Mouse (Mus musculus) kidney, embryonic 16.5 days (tissue): Measurements from ENCODE around the gene Cachd1. TPM values are rescaled to one million over a fixed set of nuclear protein-coding genes. Genes with fewer than 3 reads are reported as not detected.

Experiments
- ATAC-seq: fragments of 200-750 bp; cut with Nextera tagmentation; 2 replicates; pipeline ENCODE4 v1.8.0; 2017; ENCODE audit warnings: moderate TSS enrichment; ENCODE audit not compliant: low FRiP score, low TSS enrichment
- H3K27ac ChIP-seq: fragments of 300-500 bp; sonication (generic); 2 replicates; pipeline ENCODE4 v1.5.1; 2014; ENCODE audit warnings: low read length
- H3K27me3 ChIP-seq: fragments of 300-500 bp; sonication (generic); 2 replicates; pipeline ENCODE4 v1.6.1; 2014; ENCODE audit warnings: low read length, control low read depth, mixed read lengths; ENCODE audit not compliant: insufficient read depth
- H3K36me3 ChIP-seq: fragments of 300-500 bp; sonication (generic); 2 replicates; pipeline ENCODE4 v1.6.1; 2014; ENCODE audit warnings: low read length, control low read depth, mixed read lengths; ENCODE audit not compliant: insufficient read depth
- H3K4me1 ChIP-seq: fragments of 300-500 bp; sonication (generic); 2 replicates; pipeline ENCODE4 v1.6.1; 2014; ENCODE audit warnings: low read length, control low read depth, mixed read lengths; ENCODE audit not compliant: insufficient read depth
- H3K4me2 ChIP-seq: fragments of 300-500 bp; sonication (generic); replicated peaks from 2 replicates; pipeline ENCODE4 v1.6.1; 2014; ENCODE audit warnings: low read depth, low read length
- H3K4me3 ChIP-seq: fragments of 300-500 bp; sonication (generic); 2 replicates; pipeline ENCODE4 v1.5.1; 2014; ENCODE audit warnings: mild to moderate bottlenecking, low read length
- H3K9ac ChIP-seq: fragments of 300-500 bp; sonication (generic); replicated peaks from 2 replicates; pipeline ENCODE4 v1.6.1; 2014; ENCODE audit warnings: low read length
- H3K9me3 ChIP-seq: fragments of 300-500 bp; sonication (generic); 2 replicates; pipeline ENCODE4 v1.6.1; 2016; ENCODE audit warnings: low read length, control low read depth
- WGBS: fragments of 180-500 bp; shearing (Covaris S2); extraction: QIAGEN DNeasy Blood & Tissue Kit; methylation state at CpG from one replicate; pipeline ENCODE4 v1.1.7; 2014; 5-methylcytosine and 5-hydroxymethylcytosine counted together
- polyA plus RNA-seq: library from polyadenylated mRNA; unstranded; fragments of >200 nt; fragmentation: Nextera tagmentation; extraction: Ambion mirVana; gene quantifications from 2 replicates; pipeline ENCODE4 v1.2.1, GENCODE M21; 2015

The Cachd1 gene
- polyA plus RNA-seq, 1 experiment from 2014 or later = 17.9 TPM

DNA sequence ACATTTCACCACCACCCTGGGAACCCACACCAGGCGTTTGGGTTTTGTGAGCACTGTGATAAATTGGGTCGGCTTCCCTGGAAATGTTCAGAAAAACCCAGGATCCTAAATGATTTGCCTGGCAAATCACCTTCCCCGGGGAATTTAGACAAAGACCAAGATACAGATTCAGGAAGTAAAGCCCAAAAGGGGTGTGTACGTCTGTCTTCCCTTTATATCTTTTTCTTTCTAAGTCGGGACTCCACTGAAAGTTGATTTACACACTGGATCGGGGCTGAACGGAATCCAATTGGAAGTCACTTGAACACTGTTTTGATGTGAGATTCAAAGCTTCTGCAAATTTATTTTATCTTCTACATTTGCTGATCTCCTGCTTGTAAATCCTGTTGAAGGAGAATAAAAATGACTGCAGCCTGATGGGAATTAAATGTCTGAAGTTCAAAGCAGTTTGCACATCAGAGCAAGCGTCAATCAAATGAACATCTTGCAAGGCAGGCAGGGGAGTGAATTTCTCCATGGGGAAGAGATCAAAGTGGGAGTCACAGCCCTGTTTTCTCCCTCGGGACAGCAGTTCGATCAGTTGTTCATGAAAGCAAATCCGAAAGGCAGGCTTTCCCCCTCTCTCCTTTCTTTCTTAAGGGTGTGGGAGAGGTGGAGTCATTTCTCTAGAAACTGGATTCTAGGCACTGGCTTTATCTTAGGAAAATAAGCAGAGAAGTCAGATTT, 134.3 kb downstream of the Cachd1 start:
- H3K9me3 ChIP-seq = no peaks in the 10 kb centered on the region
- ATAC-seq = no peak
- no peak overlapping the region for H3K9ac ChIP-seq
- H3K4me2 ChIP-seq = 0 out of 2 replicates have a peak overlapping the region, but pooled peaks have one; percentile 17
- peaks cover 31% of the 10 kb centered on the region for H3K4me1 ChIP-seq
- H3K27ac ChIP-seq = 0 out of 2 replicates have a peak overlapping the region, but pooled peaks have one; percentile 2
- no peaks in the 10 kb centered on the region for H3K36me3 ChIP-seq
- H3K4me3 ChIP-seq = no peak overlapping the region
- H3K27me3 ChIP-seq = no peaks in the 10 kb centered on the region
- 11% methylated on average over 11 of the region's 11 CpGs for WGBS

DNA sequence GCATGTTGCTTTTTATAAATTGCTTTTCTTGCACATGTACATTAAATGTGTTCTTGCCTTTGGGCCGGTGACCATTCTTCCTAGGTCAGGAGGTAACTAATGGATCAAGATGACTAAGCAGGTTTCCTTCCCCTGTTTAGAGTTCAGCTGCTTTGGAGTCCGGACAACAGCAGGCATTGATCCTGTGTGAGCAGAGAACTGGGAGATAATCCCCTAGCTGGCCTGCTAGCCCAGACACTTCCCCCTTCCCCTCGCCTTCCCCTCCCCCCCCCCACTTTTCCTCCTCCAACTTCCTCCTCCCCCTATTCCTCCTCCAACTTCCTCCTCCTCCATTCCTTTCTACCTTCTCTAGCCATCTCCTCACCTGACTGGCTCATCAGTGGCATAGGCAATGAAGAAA, 135.2 kb downstream of the Cachd1 start:
- Histone ChIP-seq H3K4me3 (no peak overlapping the region), H3K27me3 (no peaks in the 10 kb centered on the region), H3K4me1 (peaks cover 31% of the 10 kb centered on the region), H3K9ac (no peak overlapping the region), H3K4me2 (no peak overlapping the region), H3K36me3 (no peaks in the 10 kb centered on the region), H3K27ac (no peak overlapping the region), H3K9me3 (no peaks in the 10 kb centered on the region)
- WGBS = 22% methylated on average over 2 of the region's 3 CpGs
- no peak for ATAC-seq

DNA sequence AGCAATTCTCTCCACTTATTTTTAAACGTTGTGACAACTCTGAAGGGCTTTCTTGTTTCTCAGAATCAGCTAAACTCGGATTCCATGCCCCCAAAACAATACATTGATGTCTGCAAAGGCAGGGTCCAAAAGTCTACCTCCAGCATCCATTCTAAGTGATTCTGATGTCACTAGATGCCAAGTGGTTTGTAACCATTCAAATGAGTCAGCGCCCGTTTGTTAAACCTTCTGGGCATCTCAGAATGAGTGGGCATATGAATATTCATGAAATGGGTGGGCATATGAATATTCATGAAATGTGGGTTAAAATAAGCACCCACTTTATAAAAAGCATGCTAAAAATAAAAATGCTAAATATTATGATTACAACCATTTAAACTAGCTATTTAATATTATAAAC, 137.2 kb downstream of the Cachd1 start:
- Histone ChIP-seq H3K27me3 (no peaks in the 10 kb centered on the region), H3K27ac (no peak overlapping the region), H3K36me3 (peaks cover 6% of the 10 kb centered on the region), H3K4me3 (no peak overlapping the region), H3K4me1 (peaks cover 31% of the 10 kb centered on the region), H3K9ac (no peak overlapping the region), H3K9me3 (no peaks in the 10 kb centered on the region), H3K4me2 (no peak overlapping the region)
- WGBS = 81% methylated on average over 4 of the region's 4 CpGs
- ATAC-seq = no peak

DNA sequence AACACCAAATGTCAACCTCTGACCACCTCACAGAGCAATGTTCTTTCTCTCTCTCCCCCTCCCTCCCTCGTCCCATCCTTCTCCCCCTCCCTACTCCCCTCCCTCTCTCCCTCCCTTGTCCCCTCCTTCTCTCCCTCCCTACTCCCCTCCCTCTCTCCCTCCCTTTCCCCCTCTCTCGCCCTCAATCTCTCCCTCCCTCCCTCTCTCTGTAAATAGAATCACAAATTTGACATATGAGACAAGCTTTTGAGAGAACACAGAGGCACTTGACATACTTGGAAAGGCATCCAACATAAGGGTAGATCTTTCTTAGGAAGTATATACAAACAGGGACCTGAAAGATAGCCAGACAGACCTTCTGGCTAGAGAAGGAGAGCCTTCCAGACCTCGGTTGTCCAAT, 138.1 kb downstream of the Cachd1 start:
- 10% methylated on average over 2 of the region's 3 CpGs for WGBS
- Histone ChIP-seq H3K4me3 (no peak overlapping the region), H3K4me2 (no peak overlapping the region), H3K27ac (no peak overlapping the region), H3K36me3 (peaks cover 10% of the 10 kb centered on the region), H3K9ac (no peak overlapping the region), H3K9me3 (no peaks in the 10 kb centered on the region), H3K4me1 (peaks cover 31% of the 10 kb centered on the region), H3K27me3 (no peaks in the 10 kb centered on the region)
- no peak for ATAC-seq

DNA sequence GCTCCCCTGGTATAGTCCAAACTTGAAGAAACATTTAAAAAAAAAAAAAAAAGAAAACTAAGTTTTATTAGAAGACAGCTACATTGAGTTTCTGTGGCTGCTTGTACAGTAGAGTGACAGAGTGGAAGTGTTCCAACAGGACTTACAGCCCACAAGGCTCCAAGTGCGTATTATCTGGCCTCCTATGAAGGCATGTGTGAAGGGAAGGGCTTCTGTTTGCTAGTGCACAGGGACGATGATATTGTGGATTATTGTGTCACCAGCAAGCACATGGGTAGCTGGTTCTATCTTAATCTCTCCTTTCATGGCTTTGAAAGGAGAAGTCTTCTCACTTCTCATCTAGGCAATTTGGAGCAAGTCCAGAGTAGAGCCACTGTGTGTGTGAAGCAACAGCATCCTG, 138.6 kb downstream of the Cachd1 start:
- H3K4me1 ChIP-seq = peaks cover 28% of the 10 kb centered on the region
- no peak for ATAC-seq
- H3K27me3 ChIP-seq = no peaks in the 10 kb centered on the region
- H3K9me3 ChIP-seq = no peaks in the 10 kb centered on the region
- 70% methylated on average over 2 of the region's 2 CpGs for WGBS
- H3K4me3 ChIP-seq = no peak overlapping the region
- H3K9ac ChIP-seq = no peak overlapping the region
- no peak overlapping the region for H3K4me2 ChIP-seq
- no peak overlapping the region for H3K27ac ChIP-seq
- peaks cover 14% of the 10 kb centered on the region for H3K36me3 ChIP-seq

DNA sequence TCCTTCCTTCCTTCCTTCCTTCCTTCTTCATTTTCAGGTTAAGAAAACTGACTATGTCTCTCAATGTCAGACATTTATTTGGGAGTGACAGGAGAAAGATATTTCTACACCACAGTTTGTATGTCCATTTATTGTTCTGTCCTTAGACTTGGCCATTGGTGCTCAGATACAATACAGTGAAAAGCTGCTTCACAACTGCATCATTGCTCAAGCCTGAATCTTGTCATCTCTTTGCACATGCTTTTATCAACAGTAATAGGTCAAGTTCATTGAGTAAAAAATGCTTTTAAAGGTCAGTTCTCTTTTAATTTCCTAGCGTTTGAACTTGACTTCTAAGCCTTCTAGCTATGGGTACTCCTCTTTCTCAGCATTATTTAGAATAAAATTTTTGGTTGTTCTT, 141.0 kb downstream of the Cachd1 start:
- WGBS = 77% methylated on average over 1 of the region's 1 CpGs
- Histone ChIP-seq H3K4me1 (peaks cover 10% of the 10 kb centered on the region), H3K4me3 (no peak overlapping the region), H3K27me3 (no peaks in the 10 kb centered on the region), H3K4me2 (no peak overlapping the region), H3K9ac (no peak overlapping the region), H3K27ac (no peak overlapping the region), H3K9me3 (no peaks in the 10 kb centered on the region), H3K36me3 (peaks cover 17% of the 10 kb centered on the region)
- ATAC-seq = no peak

DNA sequence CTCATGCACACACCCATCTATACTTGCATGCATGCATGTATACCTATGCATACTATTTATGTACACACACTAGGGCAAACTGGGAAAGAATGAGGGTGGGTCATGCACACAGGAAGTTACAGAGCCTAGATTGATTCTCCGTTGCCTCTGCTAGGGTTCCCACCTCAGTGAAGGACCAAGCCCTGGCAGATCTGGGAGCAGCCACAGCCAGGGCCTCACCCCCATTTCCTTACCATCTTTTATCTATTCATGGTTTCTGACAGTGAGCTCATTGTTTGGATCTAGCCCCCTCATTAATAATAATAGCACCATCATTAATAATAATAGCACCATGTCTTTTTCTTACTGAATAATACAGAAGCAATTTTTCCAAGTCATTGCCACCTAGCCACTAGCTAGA, 143.9 kb downstream of the Cachd1 start:
- no peak overlapping the region for H3K27ac ChIP-seq
- H3K4me1 ChIP-seq = peaks cover 23% of the 10 kb centered on the region
- WGBS = 90% methylated on average over 1 of the region's 1 CpGs
- H3K4me3 ChIP-seq = no peak overlapping the region
- H3K9ac ChIP-seq = no peak overlapping the region
- H3K36me3 ChIP-seq = peaks cover 17% of the 10 kb centered on the region
- no peaks in the 10 kb centered on the region for H3K27me3 ChIP-seq
- no peak for ATAC-seq
- H3K9me3 ChIP-seq = no peaks in the 10 kb centered on the region
- no peak overlapping the region for H3K4me2 ChIP-seq

DNA sequence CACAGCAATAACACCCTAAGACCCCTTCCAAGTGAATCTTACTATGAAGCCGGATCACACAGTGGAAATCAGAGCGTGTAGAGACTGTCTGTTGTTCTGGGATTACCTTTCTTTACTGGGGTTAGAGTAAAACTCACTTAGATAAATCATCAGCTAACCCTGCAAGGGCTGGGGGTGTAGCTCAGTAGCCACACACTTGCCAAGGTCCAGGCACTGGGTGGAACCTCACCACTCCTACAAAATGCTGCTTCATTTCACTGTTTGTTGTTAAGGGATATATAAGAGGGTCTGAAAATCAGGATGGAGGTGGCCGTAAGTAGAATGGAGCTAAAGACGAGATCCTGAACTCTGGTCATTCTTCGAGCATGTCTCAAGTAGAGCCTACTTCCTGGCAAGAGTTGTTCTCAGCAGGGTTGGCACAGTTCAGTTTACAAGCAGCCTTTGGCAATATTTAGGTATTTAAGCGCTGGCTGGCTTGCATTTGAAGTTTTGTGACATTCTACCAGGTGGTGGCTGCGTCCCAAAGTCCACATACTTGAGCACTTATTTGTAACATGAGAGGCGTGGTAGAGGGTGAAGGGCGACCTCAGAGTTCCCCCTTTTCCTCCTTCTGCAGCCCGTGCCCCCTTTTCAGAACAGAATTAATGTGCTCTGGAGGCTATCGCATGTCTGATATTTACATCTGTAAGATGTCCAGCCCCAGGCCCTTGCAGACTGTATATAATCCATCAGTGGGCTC, 146.5 kb downstream of the Cachd1 start:
- H3K9me3 ChIP-seq = no peaks in the 10 kb centered on the region
- no peak overlapping the region for H3K4me3 ChIP-seq
- H3K27me3 ChIP-seq = no peaks in the 10 kb centered on the region
- ATAC-seq = peak; percentile 35; the same call in 1 of the 2 replicates
- peaks cover 15% of the 10 kb centered on the region for H3K36me3 ChIP-seq
- 33% methylated on average over 11 of the region's 11 CpGs for WGBS
- H3K4me1 ChIP-seq = peaks cover 34% of the 10 kb centered on the region
- H3K4me2 ChIP-seq = no peak overlapping the region
- no peak overlapping the region for H3K9ac ChIP-seq
- peak overlapping the region; percentile 60; the same call in 1 of the 2 replicates for H3K27ac ChIP-seq

DNA sequence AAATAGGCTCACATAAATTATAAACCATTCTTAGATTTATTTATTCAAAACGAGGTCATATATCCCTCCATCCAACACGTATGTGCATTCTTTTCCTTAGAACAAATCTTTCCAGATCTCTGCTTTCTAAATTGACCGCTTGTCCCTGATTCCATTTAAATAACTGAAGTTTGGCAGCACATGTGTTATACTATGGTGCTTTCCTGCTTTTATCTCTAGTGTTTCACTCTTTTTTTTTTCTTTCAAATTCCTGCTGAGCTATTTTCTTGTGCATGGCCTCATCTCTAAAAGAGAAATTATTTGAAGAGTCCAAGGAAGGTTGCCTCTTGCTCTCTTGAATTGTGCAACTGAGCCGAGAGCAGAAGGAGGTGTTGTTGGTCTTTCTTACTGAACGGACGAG, 147.1 kb downstream of the Cachd1 start:
- Histone ChIP-seq H3K4me3 (no peak overlapping the region), H3K4me1 (peaks cover 34% of the 10 kb centered on the region), H3K9ac (no peak overlapping the region), H3K9me3 (no peaks in the 10 kb centered on the region), H3K27me3 (no peaks in the 10 kb centered on the region), H3K27ac (0 out of 2 replicates have a peak overlapping the region, but pooled peaks have one; percentile 25), H3K4me2 (no peak overlapping the region), H3K36me3 (peaks cover 11% of the 10 kb centered on the region)
- WGBS = 40% methylated on average over 6 of the region's 6 CpGs
- no peak for ATAC-seq

DNA sequence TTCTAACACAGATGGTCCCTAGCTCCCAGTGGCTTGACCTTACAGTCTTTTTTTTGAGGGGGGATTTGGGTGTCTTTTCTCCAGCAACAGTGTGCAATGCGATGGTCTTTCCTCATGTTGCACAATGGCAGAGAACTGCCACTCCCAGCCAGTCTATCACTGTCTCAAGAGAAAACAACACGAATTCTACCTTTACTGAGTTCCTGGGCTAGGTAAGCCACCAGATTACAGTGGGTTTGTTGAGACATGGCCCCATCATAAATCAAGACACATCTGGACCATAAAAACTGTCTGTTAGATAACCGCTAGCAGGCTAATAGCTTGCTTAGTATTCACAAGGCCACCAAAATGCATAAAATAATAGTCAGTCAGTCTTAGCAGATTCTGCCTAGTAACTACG, 147.8 kb downstream of the Cachd1 start:
- Histone ChIP-seq H3K27ac (no peak overlapping the region), H3K9me3 (no peaks in the 10 kb centered on the region), H3K27me3 (no peaks in the 10 kb centered on the region), H3K4me1 (peaks cover 34% of the 10 kb centered on the region), H3K9ac (no peak overlapping the region), H3K4me2 (no peak overlapping the region), H3K4me3 (no peak overlapping the region), H3K36me3 (peaks cover 8% of the 10 kb centered on the region)
- ATAC-seq = no peak
- WGBS = 45% methylated on average over 4 of the region's 4 CpGs
